25 mouse cellular contexts compared by ENCODE assay signal in the genomic region with DNA sequence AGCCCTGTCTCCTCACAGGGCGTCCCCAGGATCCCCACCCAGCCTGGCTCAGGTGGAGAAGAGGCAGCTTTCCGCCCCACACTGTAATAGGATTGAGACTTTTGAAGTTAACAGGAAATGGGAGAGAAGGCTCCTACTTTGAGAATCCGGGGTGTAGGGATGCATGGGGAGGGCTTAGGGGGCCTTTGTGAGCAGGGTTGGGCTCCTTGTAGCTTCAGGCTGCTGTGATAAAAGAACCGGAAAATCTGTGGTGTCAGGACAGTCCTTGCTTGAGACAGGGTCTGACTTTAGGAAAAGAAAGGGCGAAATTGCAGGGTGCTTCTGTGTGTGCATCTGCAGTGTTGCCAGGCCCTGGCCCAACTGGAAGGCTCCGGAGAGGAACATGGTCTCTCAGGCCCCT. TPM values are rescaled to one million over a fixed set of nuclear protein-coding genes. Genes with fewer than 3 reads are reported as not detected.
DNase-seq lines count a peak whose midpoint lies in the region; ATAC-seq and TF ChIP-seq lines count a peak whose summit lies in the region.
"Had no signal": no experiment of that assay in that cellular context is flagged by ENCODE, and none has a peak within 500 bp of the region (broad histone marks: within the 10 kb centered on the region; RNA-seq: fewer than 3 reads in every experiment).

No protein-coding gene starts in this region.

- peaks cover 80% of the 10 kb centered on the region for H3K4me1 ChIP-seq in midbrain, embryonic 10.5 days
- H3K4me1 ChIP-seq in midbrain, postnatal 0 days (ENCODE audit: insufficient read depth, low read length), result no peaks in the 10 kb centered on the region
- H3K4me1 ChIP-seq in ES-Bruce4 (ENCODE audit: control insufficient read depth, insufficient read depth, low read length), result peaks cover 2% of the 10 kb centered on the region
- peaks cover 37% of the 10 kb centered on the region for H3K4me1 ChIP-seq in midbrain, embryonic 12.5 days
- H3K4me1 ChIP-seq in midbrain, embryonic 15.5 days, result peaks cover 8% of the 10 kb centered on the region

- peak overlapping the region; percentile 16; the same call in 1 of the 2 replicates for H3K4me3 ChIP-seq in midbrain, embryonic 10.5 days
- no peak overlapping the region for H3K4me3 ChIP-seq in midbrain, postnatal 0 days (ENCODE audit: low read depth, low read length)
- peak overlapping the region; percentile 23; the same call in 1 of the 2 replicates for H3K4me3 ChIP-seq in ES-Bruce4 (ENCODE audit: low read depth, low read length)
- no peak overlapping the region for H3K4me3 ChIP-seq in midbrain, embryonic 12.5 days
- no peak overlapping the region for H3K4me3 ChIP-seq in midbrain, embryonic 15.5 days
- H3K4me3 ChIP-seq: embryonic facial prominence, embryonic 12.5 days; embryonic facial prominence, embryonic 15.5 days; forebrain, embryonic 15.5 days; hindbrain, embryonic 13.5 days had no signal

- no peak for TF ChIP-seq EP300 in ES-Bruce4 (IDR thresholded peaks at IDR 0.05; ENCODE audit: insufficient read depth, low read depth, low read length)

- peaks cover 35% of the 10 kb centered on the region for H3K27me3 ChIP-seq in midbrain, embryonic 10.5 days (ENCODE audit: low read depth, poor library complexity, severe bottlenecking)
- H3K27me3 ChIP-seq in midbrain, postnatal 0 days (ENCODE audit: insufficient read depth, low read length), result no peaks in the 10 kb centered on the region
- no peaks in the 10 kb centered on the region for H3K27me3 ChIP-seq in ES-Bruce4 (ENCODE audit: control insufficient read depth, insufficient read depth, low read length, poor library complexity, severe bottlenecking)
- peaks cover 24% of the 10 kb centered on the region for H3K27me3 ChIP-seq in midbrain, embryonic 12.5 days
- H3K27me3 ChIP-seq in midbrain, embryonic 15.5 days (replicated peaks), result no peaks in the 10 kb centered on the region
- H3K27me3 ChIP-seq: embryonic facial prominence, embryonic 12.5 days; embryonic facial prominence, embryonic 15.5 days; forebrain, embryonic 15.5 days; Patski had no signal

- peak overlapping the region; percentile 71 for H3K27ac ChIP-seq in midbrain, embryonic 10.5 days (replicated peaks)
- no peak overlapping the region for H3K27ac ChIP-seq in midbrain, postnatal 0 days (ENCODE audit: low read depth, low read length)
- no peak overlapping the region for H3K27ac ChIP-seq in ES-Bruce4 (ENCODE audit: insufficient read depth, low read length)
- H3K27ac ChIP-seq in midbrain, embryonic 12.5 days (replicated peaks), result peak overlapping the region; percentile 74
- H3K27ac ChIP-seq in midbrain, embryonic 15.5 days, result 0 out of 2 replicates have a peak overlapping the region, but pooled peaks have one; percentile 7
- H3K27ac ChIP-seq: embryonic facial prominence, embryonic 12.5 days; embryonic facial prominence, embryonic 15.5 days; forebrain, embryonic 15.5 days; hindbrain, embryonic 13.5 days; hindbrain, postnatal 0 days had no signal

- WGBS in midbrain, embryonic 10.5 days, result 51% methylated on average over 6 of the region's 6 CpGs
- 37% methylated on average over 6 of the region's 6 CpGs for WGBS in midbrain, postnatal 0 days
- WGBS in midbrain, embryonic 12.5 days, result 52% methylated on average over 6 of the region's 6 CpGs
- WGBS in midbrain, embryonic 15.5 days, result 39% methylated on average over 6 of the region's 6 CpGs

- peak; percentile 55 for DNase-seq in midbrain, embryonic 10.5 days (ENCODE audit: low spot score)
- DNase-seq in midbrain, postnatal 0 days (ENCODE audit: low spot score), result no peak
- DNase-seq in neural tube, embryonic 10.5 days (ENCODE audit: extremely low spot score, low spot score), result no peak
- no peak for DNase-seq in right cerebral cortex, postnatal 10 days (ENCODE audit: low spot score in 2 of 2)
- DNase-seq: adrenal gland, adult 2 months; adrenal gland, postnatal 14 days; cerebellum, adult 11 months; cerebellum, adult 2 months; cerebellum, adult 9-11 months; gastrocnemius, postnatal 25 days; heart, adult 18-20 months had no signal

- TF ChIP-seq POLR2A in ES-Bruce4 (IDR thresholded peaks at IDR 0.05; ENCODE audit: insufficient read depth, low read length), result no peak

- TF ChIP-seq CTCF in midbrain, postnatal 0 days (IDR thresholded peaks at IDR 0.05), result no peak
- no peak for TF ChIP-seq CTCF in ES-Bruce4 (IDR thresholded peaks at IDR 0.05; ENCODE audit: low read depth, low read length)

- H3K36me3 ChIP-seq in midbrain, embryonic 10.5 days, result no peaks in the 10 kb centered on the region
- H3K36me3 ChIP-seq in midbrain, postnatal 0 days (ENCODE audit: insufficient read depth, low read length), result no peaks in the 10 kb centered on the region
- H3K36me3 ChIP-seq in ES-Bruce4 (ENCODE audit: control insufficient read depth, insufficient read depth, low read length, poor library complexity, severe bottlenecking), result no peaks in the 10 kb centered on the region
- H3K36me3 ChIP-seq in midbrain, embryonic 12.5 days, result no peaks in the 10 kb centered on the region
- no peaks in the 10 kb centered on the region for H3K36me3 ChIP-seq in midbrain, embryonic 15.5 days (replicated peaks)
- H3K36me3 ChIP-seq: embryonic facial prominence, embryonic 12.5 days; embryonic facial prominence, embryonic 15.5 days; forebrain, embryonic 15.5 days; G1E; hindbrain, embryonic 13.5 days had no signal

- H3K9ac ChIP-seq in midbrain, postnatal 0 days (replicated peaks; ENCODE audit: low read length, poor library complexity, severe bottlenecking), result no peak overlapping the region
- no peak overlapping the region for H3K9ac ChIP-seq in ES-Bruce4 (ENCODE audit: low read depth, poor library complexity, severe bottlenecking)
- H3K9ac ChIP-seq in midbrain, embryonic 12.5 days (replicated peaks), result no peak overlapping the region
- H3K9ac ChIP-seq in midbrain, embryonic 15.5 days, result no peak overlapping the region; the same call in 1 of the 2 replicates
- H3K9ac ChIP-seq: embryonic facial prominence, embryonic 12.5 days; embryonic facial prominence, embryonic 15.5 days; forebrain, embryonic 15.5 days; hindbrain, embryonic 13.5 days had no signal

- ATAC-seq in midbrain, postnatal 0 days (ENCODE audit: low FRiP score), result no peak
- ATAC-seq in midbrain, embryonic 12.5 days (ENCODE audit: low FRiP score, low read depth), result no peak
- ATAC-seq in midbrain, embryonic 15.5 days (replicated peaks), result no peak
- ATAC-seq: CD4-positive, CD25-positive, alpha-beta regulatory T cell, adult 4 months; forebrain, embryonic 15.5 days; inflammation-experienced regulatory T-cells, adult 6 months; intestine, embryonic 16.5 days; Patski had no signal

- H3K9me3 ChIP-seq in midbrain, embryonic 10.5 days (replicated peaks), result no peaks in the 10 kb centered on the region
- no peaks in the 10 kb centered on the region for H3K9me3 ChIP-seq in midbrain, postnatal 0 days (ENCODE audit: low read length)
- H3K9me3 ChIP-seq in ES-Bruce4 (replicated peaks; ENCODE audit: control insufficient read depth, insufficient read depth, low read length, poor library complexity, severe bottlenecking), result no peaks in the 10 kb centered on the region
- no peaks in the 10 kb centered on the region for H3K9me3 ChIP-seq in midbrain, embryonic 12.5 days
- H3K9me3 ChIP-seq in midbrain, embryonic 15.5 days, result no peaks in the 10 kb centered on the region
- H3K9me3 ChIP-seq: embryonic facial prominence, embryonic 12.5 days; embryonic facial prominence, embryonic 15.5 days; forebrain, embryonic 15.5 days; G1E; hindbrain, embryonic 13.5 days had no signal

- H3K4me2 ChIP-seq in midbrain, postnatal 0 days (ENCODE audit: low read depth, low read length, poor library complexity, severe bottlenecking), result no peak overlapping the region
- H3K4me2 ChIP-seq in midbrain, embryonic 12.5 days (replicated peaks), result peak overlapping the region; percentile 16
- H3K4me2 ChIP-seq in midbrain, embryonic 15.5 days, result no peak overlapping the region
- H3K4me2 ChIP-seq: embryonic facial prominence, embryonic 12.5 days; embryonic facial prominence, embryonic 15.5 days; forebrain, embryonic 15.5 days; hindbrain, embryonic 13.5 days had no signal

RNA-seq across cellular contexts. Expression of gene Efna2, which starts 21.2 kb away (rescaled TPM):
- polyA plus RNA-seq in midbrain, embryonic 10.5 days (2016; fragmentation: Nextera tagmentation; extraction: Ambion mirVana), result 56.6 and 64.5 TPM in 2 replicates
- 45.1 and 51.1 TPM in 2 replicates for total RNA-seq in midbrain, postnatal 0 days (2014; rRNA removed)
- polyA plus RNA-seq in midbrain, postnatal 0 days (2015; fragmentation: Nextera tagmentation; extraction: Ambion mirVana), result 52.1 and 58.4 TPM in 2 replicates
- polyA plus RNA-seq in ES-Bruce4 (2011; ENCODE audit: insufficient read depth, insufficient read length, low read depth, missing spikeins), result 7.2 and 11.2 TPM in 2 replicates
- 114 and 127 TPM in 2 replicates for polyA plus RNA-seq in midbrain, embryonic 12.5 days (2016; fragmentation: Nextera tagmentation; extraction: Ambion mirVana)
- 53.4 and 54.6 TPM in 2 replicates for polyA plus RNA-seq in midbrain, embryonic 15.5 days (2015; fragmentation: Nextera tagmentation; extraction: Ambion mirVana)
- total RNA-seq: G1E; hematopoietic stem cell, adult 5-6 weeks had no signal
- polyA plus RNA-seq: inflammation-experienced regulatory T-cells, adult 6 months had no signal

RNA-seq across cellular contexts. Expression of gene Mum1, which starts 25.7 kb away (rescaled TPM):
- 154 and 166 TPM in 2 replicates for polyA plus RNA-seq in midbrain, embryonic 10.5 days (2016; fragmentation: Nextera tagmentation; extraction: Ambion mirVana)
- 45.1 and 60.9 TPM in 2 replicates for total RNA-seq in midbrain, postnatal 0 days (2014; rRNA removed)
- 42.4 and 49.6 TPM in 2 replicates for polyA plus RNA-seq in midbrain, postnatal 0 days (2015; fragmentation: Nextera tagmentation; extraction: Ambion mirVana)
- 35.7 and 36.5 TPM in 2 replicates for polyA plus RNA-seq in ES-Bruce4 (2011; ENCODE audit: insufficient read depth, insufficient read length, low read depth, missing spikeins)
- 151 and 195 TPM in 2 replicates for polyA plus RNA-seq in midbrain, embryonic 12.5 days (2016; fragmentation: Nextera tagmentation; extraction: Ambion mirVana)
- polyA plus RNA-seq in midbrain, embryonic 15.5 days (2015; fragmentation: Nextera tagmentation; extraction: Ambion mirVana), result 56.4 and 59.5 TPM in 2 replicates

RNA-seq across cellular contexts. Expression of gene 1600002K03Rik, which starts 27.7 kb away (rescaled TPM):
- polyA plus RNA-seq in midbrain, embryonic 10.5 days (2016; fragmentation: Nextera tagmentation; extraction: Ambion mirVana), result 10.6 and 11.2 TPM in 2 replicates
- total RNA-seq in midbrain, postnatal 0 days (2014; rRNA removed), result 2.3 and 2.8 TPM in 2 replicates
- polyA plus RNA-seq in midbrain, postnatal 0 days (2015; fragmentation: Nextera tagmentation; extraction: Ambion mirVana), result 4.1 and 5.3 TPM in 2 replicates
- polyA plus RNA-seq in ES-Bruce4 (2011; ENCODE audit: insufficient read depth, insufficient read length, low read depth, missing spikeins), result 7.6 and 7.7 TPM in 2 replicates
- 12.9 and 13.6 TPM in 2 replicates for polyA plus RNA-seq in midbrain, embryonic 12.5 days (2016; fragmentation: Nextera tagmentation; extraction: Ambion mirVana)
- polyA plus RNA-seq in midbrain, embryonic 15.5 days (2015; fragmentation: Nextera tagmentation; extraction: Ambion mirVana), result 13.3 and 14.7 TPM in 2 replicates

RNA-seq across cellular contexts. Expression of gene Cirbp, which starts 34.7 kb away (rescaled TPM):
- 91.8 and 135 TPM in 2 replicates for polyA plus RNA-seq in midbrain, embryonic 10.5 days (2016; fragmentation: Nextera tagmentation; extraction: Ambion mirVana)
- total RNA-seq in midbrain, postnatal 0 days (2014; rRNA removed), result 315 and 337 TPM in 2 replicates
- polyA plus RNA-seq in midbrain, postnatal 0 days (2015; fragmentation: Nextera tagmentation; extraction: Ambion mirVana), result 760 and 829 TPM in 2 replicates
- polyA plus RNA-seq in ES-Bruce4 (2011; ENCODE audit: insufficient read depth, insufficient read length, low read depth, missing spikeins), result 51.9 and 58.2 TPM in 2 replicates
- 227 and 233 TPM in 2 replicates for polyA plus RNA-seq in midbrain, embryonic 12.5 days (2016; fragmentation: Nextera tagmentation; extraction: Ambion mirVana)
- 364 and 392 TPM in 2 replicates for polyA plus RNA-seq in midbrain, embryonic 15.5 days (2015; fragmentation: Nextera tagmentation; extraction: Ambion mirVana)

RNA-seq across cellular contexts. Expression of gene Ndufs7, which starts 48.4 kb away (rescaled TPM):
- polyA plus RNA-seq in midbrain, embryonic 10.5 days (2016; fragmentation: Nextera tagmentation; extraction: Ambion mirVana), result 288 and 314 TPM in 2 replicates
- total RNA-seq in midbrain, postnatal 0 days (2014; rRNA removed), result 193 and 201 TPM in 2 replicates
- 358 and 388 TPM in 2 replicates for polyA plus RNA-seq in midbrain, postnatal 0 days (2015; fragmentation: Nextera tagmentation; extraction: Ambion mirVana)
- polyA plus RNA-seq in ES-Bruce4 (2011; ENCODE audit: insufficient read depth, insufficient read length, low read depth, missing spikeins), result 63.9 and 72.8 TPM in 2 replicates
- polyA plus RNA-seq in midbrain, embryonic 12.5 days (2016; fragmentation: Nextera tagmentation; extraction: Ambion mirVana), result 205 and 213 TPM in 2 replicates
- polyA plus RNA-seq in midbrain, embryonic 15.5 days (2015; fragmentation: Nextera tagmentation; extraction: Ambion mirVana), result 290 and 305 TPM in 2 replicates

Comparison
In these comparisons a context has a peak if more than half of its experiments do, and no peak if none do; other contexts are left out.
1. H3K27ac ChIP-seq: peak in midbrain, embryonic 10.5 days (single experiment), midbrain, embryonic 12.5 days (single experiment) and midbrain, embryonic 15.5 days (single experiment); none in midbrain, postnatal 0 days (single experiment) and ES-Bruce4 (single experiment).
2. H3K4me3 ChIP-seq: peak in midbrain, embryonic 10.5 days (single experiment) and ES-Bruce4 (single experiment); none in midbrain, postnatal 0 days (single experiment), midbrain, embryonic 12.5 days (single experiment) and midbrain, embryonic 15.5 days (single experiment).